Mouse (Mus musculus) megakaryocyte progenitor cell, adult 5-6 weeks (primary cell): Measurements from ENCODE around the gene Gm20388. TPM values are rescaled to one million over a fixed set of nuclear protein-coding genes. Genes with fewer than 3 reads are reported as not detected.
A peak's percentile ranks its signal among the peaks of the same experiment; 100 is the strongest.

Source experiments
- ATAC-seq: replicated peaks from 2 replicates; pipeline ENCODE4 v1.8.0; 2016; ENCODE audit warnings: mild to moderate bottlenecking, moderate TSS enrichment, inconsistent platforms; ENCODE audit not compliant: poor library complexity
- total RNA-seq, 2 experiments: library from RNA; stranded (forward) in 1 of 2; stranded (reverse) in 1 of 2; fragments of 157-497, 149-512 nt in 1 of 2; fragments of 200-1000 nt in 1 of 2; gene quantifications; 2 replicates each; pipeline versions ENCODE4 v1.2.3 to v1.2.4; 2015 to 2017

Gm20388 gene
- total RNA-seq, 2 experiments from 2014 or later: 18.6 TPM; not detected in 1

DNA sequence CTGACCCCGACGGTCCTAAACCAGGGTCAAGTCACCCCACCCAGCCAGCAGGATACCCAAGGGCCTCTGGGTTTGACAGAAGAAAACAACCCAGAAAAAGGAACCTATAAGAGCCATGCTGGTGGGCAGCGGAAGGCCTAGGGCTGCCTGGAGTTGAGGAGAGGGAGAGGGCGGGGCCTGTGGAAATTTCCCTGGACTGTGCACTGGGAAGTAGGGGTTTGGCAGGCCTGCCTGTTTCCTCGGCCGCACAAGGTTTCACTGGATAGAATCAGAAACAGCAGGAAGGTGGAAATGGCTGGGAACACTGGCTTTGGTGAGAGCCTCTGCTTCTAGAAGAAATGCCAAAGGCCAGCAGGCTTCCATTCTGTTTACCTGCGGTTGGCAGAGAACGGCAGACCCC is 162.2 kb downstream of the Gm20388 start:
- ATAC-seq: no peak

DNA sequence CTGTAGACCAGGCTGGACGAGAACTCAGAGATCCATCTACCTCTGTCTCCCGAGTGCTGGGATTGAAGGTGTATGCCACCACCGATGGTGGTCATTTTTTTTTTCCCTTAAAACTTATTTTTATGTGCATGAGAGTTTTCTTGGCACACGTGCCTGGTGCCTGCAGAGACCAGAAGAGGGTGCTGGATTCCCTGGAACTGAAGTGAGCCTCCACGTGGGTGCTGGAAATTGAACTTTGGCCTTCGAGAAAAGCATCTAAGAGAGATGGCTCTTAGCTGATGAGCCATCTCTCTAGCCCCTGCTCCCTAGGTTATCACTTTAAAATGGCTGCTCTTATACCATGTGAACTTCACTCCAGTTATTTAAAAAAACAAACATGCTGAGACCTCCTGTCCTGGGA is 163.9 kb downstream of the Gm20388 start:
- ATAC-seq: no peak

DNA sequence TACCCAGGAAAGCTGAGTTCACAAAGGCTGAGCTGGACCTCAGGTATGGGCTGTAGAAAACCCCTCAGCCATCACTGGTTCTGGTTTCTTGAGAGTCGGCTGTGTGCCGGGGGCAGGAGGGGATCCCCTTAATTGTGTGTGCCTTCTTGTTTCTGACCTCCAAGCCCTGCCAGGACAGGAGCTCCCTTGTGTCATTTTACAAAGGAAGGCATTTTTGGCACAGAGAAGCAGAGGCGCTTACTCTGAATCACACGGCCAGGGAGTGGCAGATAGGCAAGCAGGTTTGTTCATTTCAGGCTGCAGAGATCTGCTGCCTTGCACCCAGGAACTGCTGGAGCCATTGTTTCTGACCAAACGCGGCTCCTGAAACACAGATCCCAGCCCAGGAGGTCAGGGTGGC is 164.7 kb downstream of the Gm20388 start:
- ATAC-seq: no peak

DNA sequence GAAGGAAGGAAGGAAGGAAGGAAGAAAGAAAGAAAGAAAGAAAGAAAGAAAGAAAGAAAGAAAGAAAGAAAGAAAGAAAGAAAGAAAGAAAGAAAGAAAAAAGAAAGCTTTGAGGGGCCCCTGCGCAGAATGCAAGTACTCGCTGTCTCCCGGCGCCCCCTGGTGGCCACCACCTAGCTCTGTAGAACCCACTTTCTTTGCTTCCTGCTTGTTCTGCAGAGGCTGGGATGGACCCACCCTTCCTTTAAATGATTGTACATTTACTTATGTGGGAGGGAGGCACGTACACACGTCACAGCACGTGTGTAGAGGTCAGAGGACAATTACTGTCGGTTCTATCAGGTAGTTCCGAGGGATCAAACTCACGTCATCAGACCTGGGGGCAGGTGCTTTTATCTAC is 167.4 kb downstream of the Gm20388 start:
- ATAC-seq: peak; percentile 86

DNA sequence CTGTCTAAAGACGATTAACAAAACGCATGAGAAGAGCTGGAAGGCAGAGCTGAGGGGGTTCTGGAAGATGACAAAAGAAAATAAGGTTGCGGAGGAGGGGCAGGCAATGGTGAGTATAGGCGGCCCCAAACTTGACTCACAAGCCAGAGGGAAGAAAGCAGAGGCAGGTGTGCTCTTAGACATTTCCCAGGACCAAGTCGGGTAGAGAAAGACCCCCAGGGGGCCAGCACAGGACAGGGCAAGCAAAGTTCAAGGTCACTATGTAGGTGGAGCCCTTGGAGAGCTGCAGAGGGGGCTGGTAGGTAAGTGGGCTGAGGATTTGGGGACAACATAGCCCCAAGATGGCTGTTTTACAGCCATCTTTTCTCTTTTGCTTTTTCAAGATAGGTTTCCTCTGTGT is 168.7 kb downstream of the Gm20388 start:
- no peak for ATAC-seq

DNA sequence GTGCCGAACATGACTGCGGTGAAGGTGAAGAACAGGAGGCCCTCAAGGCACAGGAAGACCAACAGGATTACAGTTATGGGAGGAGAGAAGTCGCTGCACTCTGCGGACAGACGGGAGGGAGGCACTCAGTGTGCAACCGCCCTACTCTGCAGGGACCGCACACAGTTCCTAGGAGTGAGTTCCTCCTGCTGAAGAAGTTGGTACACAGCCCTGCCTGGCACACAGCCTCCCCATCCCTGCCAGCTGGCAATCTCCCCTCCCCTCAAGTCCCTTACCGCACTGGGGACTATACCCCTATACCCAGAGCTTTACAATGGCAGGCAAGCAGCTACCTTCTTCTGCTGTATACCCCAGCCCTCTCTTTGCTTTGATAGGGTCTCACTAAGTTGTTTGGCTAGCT is 172.6 kb downstream of the Gm20388 start:
- no peak for ATAC-seq

DNA sequence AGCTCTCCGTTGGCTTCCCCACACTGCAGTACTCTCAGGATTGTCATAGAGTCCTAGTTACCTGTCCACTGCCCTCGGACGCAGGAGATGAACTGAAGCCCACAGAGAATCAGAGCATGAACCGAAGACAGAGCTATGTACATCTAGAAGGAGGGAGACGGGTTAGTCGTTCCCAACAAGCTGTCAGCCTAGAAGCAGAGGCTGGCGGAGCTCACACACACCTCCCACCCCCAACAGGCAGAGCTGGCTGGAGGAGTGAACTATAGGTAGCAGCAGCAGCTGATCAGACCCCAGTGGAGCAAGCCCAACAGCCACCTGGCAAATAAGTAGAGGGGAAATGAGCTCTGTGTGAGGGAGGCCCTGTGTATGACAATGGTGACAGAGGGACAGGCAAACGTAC is 174.1 kb downstream of the Gm20388 start:
- ATAC-seq: no peak

DNA sequence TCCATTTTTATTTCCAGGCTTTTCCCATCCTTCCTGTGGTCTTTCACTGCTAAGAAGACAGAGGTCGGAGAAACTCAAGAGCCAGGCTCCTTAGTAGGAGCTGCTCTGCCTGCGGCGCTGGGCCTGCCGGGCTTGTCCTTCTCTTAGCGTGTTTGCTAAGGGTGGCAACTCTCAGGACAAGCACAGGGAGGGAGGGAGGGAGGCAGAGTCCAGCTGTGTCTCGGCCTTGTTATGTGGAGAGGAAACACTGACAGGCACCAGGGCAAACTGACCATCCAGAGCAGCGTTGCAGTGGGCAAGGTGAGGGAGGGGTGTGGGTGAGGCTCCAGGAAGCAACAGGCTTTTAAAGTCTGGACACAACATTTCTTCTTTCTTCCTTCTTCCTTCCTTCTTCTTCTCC is 178.9 kb downstream of the Gm20388 start:
- ATAC-seq: no peak

DNA sequence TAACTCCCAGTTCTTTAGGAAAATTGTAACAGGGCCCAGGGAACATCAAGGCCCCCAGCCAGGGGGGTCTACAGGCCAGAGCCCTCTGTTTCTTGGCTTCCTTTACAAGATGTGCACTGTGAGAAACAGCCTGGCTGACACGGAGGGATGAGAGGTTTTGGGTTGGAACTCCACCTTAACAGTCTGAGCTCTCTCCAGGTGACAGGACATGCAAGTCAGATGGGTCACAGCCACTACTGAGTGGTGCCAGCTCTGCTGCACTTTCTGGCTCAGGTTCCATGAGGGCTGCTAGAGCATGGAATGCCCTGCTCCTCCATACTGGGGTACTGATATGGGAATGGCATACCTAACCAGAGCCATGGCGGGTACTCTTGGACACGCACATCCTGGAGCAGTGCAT is 180.4 kb downstream of the Gm20388 start:
- ATAC-seq: no peak

DNA sequence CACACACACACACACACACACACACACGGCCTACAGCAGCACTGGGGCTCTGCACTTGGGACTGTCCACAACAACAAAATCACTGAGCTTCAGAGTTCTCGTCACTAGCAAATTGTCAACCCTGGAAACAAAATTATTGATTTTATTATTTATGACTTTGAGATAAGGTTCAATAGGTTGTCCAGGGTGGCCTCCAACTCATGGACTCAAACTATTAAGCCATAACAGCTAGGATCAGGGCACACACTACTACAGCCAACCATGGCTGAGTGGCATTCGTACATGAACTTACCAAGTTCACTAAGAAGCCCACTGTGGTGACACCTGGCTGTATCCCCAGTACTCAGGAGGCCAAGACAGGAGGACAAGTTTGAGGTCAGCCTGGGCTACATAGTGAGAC is 182.5 kb downstream of the Gm20388 start:
- no peak for ATAC-seq

DNA sequence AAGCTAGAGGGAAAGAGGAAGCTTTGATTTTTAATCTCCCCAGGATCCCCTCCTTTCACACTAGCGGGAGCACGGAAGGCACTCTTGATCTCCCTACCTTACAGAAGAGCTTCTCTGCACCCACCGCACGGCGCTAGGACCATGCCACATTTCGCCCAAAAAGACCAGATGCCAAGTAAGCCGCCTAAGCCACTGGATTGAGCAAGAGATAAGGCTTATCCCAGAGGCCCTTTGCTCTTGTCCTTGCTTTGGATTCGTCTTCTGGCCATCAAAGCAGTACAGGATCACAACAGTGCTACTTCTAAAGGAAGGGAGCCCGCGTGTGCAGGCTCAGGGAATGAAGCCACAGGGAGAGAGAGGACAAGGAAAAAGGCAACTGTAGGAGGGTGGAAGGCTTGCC is 184.2 kb downstream of the Gm20388 start:
- ATAC-seq: no peak

DNA sequence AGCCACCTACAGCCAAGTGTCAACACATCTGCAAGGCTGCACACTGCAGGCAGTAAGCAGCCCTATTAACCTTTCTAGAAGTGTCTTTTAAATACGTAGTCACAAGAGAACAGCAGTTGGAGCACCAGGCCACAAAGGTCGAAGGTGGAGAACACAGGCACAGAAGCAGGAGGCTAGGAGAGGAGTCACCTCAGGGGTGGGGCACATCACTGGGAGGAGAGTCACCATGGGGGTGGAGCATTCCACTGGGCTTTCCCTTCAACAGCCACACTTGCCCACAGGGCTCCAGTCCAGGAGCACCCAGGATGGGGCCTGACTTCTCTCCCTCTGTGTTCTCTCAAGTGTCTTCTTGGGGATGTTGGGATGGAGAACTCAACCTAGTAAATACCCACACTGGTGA is 185.8 kb downstream of the Gm20388 start:
- ATAC-seq: no peak

DNA sequence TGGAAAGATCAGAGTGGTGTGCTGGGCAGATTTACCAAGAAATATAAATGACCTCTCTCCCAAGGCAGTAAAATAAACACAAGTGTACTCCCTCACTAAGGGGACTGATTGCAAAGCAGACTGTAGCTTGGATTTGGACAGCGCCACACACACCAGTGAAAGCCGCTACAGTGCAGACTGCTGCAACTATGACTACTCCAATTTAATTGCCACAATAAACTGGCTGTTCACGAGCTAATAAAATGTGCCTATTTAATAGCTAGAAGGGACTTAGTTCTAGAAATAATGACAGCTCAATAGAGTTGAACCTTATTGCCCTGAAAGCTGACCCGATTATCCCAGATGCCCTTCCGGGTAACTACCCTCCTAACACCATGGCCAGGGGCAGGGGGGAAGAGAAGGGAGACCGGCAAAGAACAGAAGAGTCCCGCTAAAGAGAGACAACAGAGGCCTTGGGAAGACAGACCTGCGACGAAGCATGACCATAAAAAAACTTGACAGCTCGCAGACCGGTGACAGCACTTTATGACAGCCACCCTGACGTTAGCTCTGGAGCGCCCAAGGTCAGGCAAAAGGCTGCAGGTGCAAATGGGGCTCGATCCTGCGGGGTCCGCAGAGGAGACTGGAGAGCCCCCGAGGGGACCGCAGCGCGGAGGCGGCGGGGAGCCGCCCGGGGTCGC is 189.9 kb downstream of the Gm20388 start:
- peak; percentile 40; the same call in 1 of the 2 replicates for ATAC-seq

DNA sequence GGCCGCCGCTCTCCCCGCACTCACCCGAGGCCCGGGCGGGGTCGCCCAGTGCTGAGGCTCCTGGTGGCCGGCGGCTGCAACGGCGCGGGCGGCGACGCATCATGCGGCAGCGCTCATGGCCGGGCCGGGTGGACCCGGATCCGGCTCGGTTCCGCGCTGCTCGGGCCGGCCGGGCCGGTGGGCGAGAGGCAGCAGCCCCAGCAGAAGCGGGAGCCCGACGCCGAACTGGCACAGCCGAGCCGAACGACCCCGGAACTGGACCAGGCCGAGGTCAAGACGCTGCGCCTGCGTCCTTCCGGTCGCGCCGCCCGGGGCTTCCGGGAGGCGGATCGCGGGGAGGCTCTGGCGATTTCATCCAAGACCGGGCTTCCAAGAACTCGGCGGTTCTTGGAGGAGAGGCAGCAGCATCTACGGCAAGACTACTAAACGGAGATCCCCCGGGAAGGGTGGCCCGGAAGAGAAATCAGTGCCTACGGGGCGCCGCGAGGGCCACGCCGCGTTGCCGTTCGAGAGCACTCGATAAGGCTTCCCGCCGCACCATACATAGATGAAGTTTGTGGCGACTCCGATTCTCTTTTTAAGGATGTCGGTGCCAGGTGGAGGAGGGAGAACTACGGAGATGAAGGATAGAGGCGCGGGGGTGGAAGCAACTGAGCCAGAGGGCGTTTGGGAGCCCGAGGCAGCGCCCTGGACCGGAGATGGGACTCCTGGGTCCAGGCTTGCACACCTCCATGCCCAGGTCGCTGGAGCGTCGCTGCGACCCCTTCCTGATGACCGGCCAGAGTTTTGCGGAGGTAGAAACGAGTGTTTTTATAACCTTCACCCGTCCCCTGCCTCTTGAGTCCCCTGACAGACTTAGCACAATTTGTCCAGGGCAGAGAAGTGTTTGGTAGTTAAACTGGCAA is 190.7 kb downstream of the Gm20388 start, which contains the start of gene Zdhhc7:
Zdhhc7 (minus strand) TSS at position 415 of the 905 bp plus-strand sequence.
- ATAC-seq: peak; percentile 73

DNA sequence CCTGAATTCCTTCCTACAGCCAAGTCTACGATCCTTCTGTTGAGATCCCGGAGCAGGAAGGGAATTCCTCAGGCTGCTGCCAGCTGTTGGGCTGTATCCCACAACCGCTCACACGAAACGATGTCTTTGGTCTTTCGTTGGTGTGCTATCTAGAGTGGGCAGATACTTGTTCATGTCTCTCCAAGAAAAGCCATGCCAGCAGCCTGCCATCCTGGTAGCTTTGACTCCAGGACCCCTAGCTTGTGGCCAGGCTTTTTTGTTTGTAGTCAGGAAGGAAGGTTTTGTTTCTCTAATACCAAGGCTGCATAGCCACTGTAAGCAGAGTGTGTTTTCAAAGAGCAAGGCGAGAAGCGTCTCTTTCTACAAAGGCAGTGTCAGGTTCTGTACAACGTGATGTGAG is 193.3 kb downstream of the Gm20388 start:
- no peak for ATAC-seq

DNA sequence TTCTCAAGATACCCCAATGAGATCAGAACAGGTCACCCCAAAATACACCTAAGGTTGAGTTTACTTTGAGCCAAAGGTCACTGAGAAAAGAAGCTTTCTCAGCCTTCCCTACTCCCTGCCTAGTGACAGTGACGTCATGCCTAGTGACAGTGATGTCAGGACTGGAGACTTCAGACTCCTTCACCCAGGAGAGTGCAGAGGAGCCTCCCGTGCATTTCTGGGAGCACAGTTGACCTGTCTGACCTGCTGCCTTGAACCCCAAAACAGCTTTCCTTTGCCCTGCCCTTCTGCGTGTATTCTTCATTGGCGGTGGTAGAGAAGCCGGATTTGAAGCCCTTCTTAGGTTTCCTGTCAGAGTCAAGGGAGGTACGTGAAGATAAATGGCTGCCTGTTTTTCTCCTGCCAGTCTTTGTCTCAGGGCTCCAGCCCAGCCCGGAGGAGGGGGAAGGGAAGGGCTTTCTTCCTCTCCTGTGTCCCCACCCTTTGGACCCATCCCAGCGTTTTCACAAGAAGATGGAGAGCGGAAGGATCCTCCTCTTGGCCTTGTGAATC is 194.2 kb downstream of the Gm20388 start:
- ATAC-seq: no peak

DNA sequence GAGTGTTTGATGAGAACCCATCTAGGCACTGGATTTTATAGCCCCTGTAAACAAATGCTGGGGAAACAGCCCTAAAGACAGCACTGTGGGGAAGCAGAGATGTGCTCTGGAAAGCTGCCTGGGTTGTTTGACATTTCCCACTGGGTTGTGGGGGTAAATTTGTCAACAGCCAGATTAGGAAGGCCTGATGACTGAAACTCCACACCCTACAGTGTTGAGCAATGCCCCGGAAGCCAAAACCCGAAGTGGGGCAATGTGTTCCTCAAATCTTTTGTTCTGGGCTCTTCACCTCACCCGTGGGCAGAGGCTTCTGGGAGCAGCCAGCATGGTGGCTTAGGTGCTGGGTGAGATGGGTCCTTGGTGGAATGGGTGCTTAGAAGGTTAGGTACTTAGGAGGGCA is 198.5 kb downstream of the Gm20388 start:
- peak; percentile 43 for ATAC-seq

DNA sequence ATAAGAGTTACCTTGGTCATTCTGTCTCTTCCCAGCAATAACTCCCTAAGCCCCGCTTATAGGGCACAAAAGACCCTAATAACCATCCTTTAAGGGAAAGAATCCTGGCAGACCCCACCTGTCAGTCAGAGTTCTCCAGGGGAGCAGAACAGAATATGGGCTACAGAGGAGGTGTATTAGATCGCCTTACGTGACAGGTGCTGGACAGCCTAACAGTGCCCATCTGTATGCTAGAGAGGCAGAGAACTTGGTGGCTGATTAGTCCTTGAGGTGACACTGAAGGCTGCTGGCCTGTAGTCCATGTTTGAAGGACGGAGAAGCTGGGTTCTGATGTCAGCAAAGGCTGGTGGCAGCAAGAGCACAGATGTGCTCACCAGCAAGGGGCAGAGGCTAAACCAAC is 200.3 kb downstream of the Gm20388 start:
- no peak for ATAC-seq

DNA sequence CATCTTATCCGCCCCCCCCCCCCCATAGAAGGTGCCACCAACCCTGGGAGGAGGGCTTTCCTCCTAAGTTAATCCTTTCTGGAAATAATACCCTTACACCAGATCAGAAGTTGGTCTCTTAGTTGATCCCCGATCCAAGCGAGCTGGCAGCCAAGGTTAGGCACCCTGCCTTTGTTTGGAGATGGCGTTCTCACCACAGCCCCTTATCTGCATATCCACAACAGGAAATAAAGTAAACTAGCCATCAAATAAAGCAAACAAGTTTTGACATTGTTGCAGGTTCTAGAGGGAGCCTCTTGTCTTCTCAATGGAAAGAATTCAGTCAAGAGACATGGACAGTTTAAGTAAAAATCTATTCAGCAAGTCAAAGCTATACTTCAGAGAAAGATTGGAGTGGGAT is 200.7 kb downstream of the Gm20388 start:
- ATAC-seq: no peak

DNA sequence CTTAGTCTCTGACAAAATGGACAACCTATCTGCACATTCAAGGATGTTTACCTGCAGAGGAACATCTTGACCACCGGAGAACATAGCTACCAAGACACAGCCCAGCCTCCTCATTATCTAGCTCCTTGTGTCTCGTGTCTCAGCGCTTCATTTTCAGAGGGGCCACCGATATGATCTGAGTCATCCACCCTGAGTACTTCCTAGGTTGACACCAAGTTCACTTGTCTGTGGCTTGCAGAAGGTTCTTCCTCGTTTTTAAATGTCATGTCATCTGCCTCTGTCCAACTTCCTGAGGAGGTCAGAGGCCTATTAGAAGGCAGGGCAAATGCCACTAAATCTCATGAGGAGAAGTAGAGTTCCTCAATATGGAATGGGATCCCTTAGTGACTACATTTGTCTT is 201.9 kb downstream of the Gm20388 start:
- peak; percentile 27 for ATAC-seq

DNA sequence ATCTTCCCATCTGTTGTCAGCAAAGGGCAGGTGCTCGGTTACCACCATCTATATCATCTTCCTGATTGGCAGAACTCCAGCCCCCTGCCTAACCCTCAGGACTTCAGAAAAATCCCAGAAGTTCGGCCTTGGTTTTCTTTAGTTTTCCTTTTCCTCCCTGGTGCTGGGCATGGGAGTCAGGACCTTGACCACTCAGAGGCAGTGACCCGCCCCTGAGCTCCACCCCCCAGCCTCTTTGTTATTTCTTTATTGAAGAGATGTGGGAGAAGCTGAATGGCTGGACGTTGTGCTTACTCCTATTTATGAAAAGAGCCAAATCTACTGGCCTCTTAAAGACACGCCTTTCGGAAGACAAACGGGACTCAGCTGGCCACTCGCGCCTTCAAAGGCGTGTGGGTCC is 202.7 kb downstream of the Gm20388 start:
- ATAC-seq: no peak

DNA sequence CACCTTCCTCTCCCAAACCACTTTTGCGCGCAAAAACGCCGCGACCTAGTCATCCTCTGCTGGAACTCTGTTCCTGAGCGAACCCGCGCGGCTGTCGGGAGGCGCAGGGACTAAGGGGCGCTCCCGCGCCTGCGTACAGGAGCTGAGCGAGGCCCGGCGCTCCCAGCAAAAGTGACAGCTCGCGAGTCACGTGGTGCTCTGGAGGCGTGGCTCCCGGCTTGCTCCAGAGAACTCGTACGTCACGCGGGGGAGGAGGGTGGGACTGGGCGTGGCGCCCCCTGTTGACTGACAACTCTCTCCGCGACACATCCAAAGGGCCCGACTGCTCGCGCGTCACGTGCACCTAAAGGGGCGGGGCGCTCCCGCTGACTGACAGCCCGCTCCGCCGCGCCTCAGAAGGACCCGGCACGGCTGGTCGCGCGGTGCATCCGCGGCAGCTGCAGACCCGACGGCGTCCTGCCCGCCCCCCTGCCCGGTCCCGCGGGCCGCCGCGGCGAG is 203.2 kb downstream of the Gm20388 start, which contains the start of gene 6430548M08Rik:
6430548M08Rik (plus strand) TSS at position 395 of the 498 bp plus-strand sequence.
- peak; percentile 87 for ATAC-seq
